Mouse (Mus musculus) forebrain, embryonic 11.5 days (tissue): ENCODE measurements around the gene Ddx49. TPM values are rescaled to one million over a fixed set of nuclear protein-coding genes. Genes with fewer than 3 reads are reported as not detected.

ENCODE experiments used
- ATAC-seq: fragments of 200-750 bp; cut with Nextera tagmentation; replicated peaks from 2 replicates; pipeline ENCODE4 v1.8.0; 2017; ENCODE audit warnings: moderate TSS enrichment; ENCODE audit not compliant: low FRiP score
- DNase-seq: peaks from one replicate; pipeline ENCODE4 v3.0.0-alpha.2; 2017; ENCODE audit warnings: low spot score
- H3K27ac ChIP-seq: fragments of 300-500 bp; sonication (generic); 2 replicates; pipeline ENCODE4 v1.5.1; 2014; ENCODE audit warnings: low read depth, low read length
- H3K27me3 ChIP-seq: fragments of 300-500 bp; sonication (generic); 2 replicates; pipeline ENCODE4 v1.6.1; 2014; ENCODE audit warnings: mild to moderate bottlenecking, low read length, mixed read lengths; ENCODE audit not compliant: control insufficient read depth, insufficient read depth
- H3K36me3 ChIP-seq: fragments of 300-500 bp; sonication (generic); 2 replicates; pipeline ENCODE4 v1.6.1; 2014; ENCODE audit warnings: mild to moderate bottlenecking, low read length, moderate library complexity, mixed read lengths; ENCODE audit not compliant: control insufficient read depth, insufficient read depth
- H3K4me1 ChIP-seq: fragments of 300-500 bp; sonication (generic); replicated peaks from 2 replicates; pipeline ENCODE4 v1.6.1; 2014; ENCODE audit warnings: low read length, mixed read lengths; ENCODE audit not compliant: control insufficient read depth, insufficient read depth
- H3K4me2 ChIP-seq: fragments of 300-500 bp; sonication (generic); 2 replicates; pipeline ENCODE4 v1.6.1; 2014; ENCODE audit warnings: low read depth, mild to moderate bottlenecking, low read length, moderate library complexity, mixed read lengths; ENCODE audit not compliant: severe bottlenecking
- H3K4me3 ChIP-seq: fragments of 300-500 bp; sonication (generic); 2 replicates; pipeline ENCODE4 v1.5.1; 2014; ENCODE audit warnings: low read depth, low read length
- H3K9ac ChIP-seq: fragments of 300-500 bp; sonication (generic); 2 replicates; pipeline ENCODE4 v1.6.1; 2014; ENCODE audit warnings: low read length
- H3K9me3 ChIP-seq: fragments of 300-500 bp; sonication (generic); 2 replicates; pipeline ENCODE4 v1.6.1; 2016; ENCODE audit warnings: low read length, mixed read lengths; ENCODE audit not compliant: control insufficient read depth
- WGBS: fragments of 180-500 bp; shearing (Covaris S2); extraction: QIAGEN DNeasy Blood & Tissue Kit; methylation state at CpG from one replicate; pipeline ENCODE4 v1.1.7; 2014; 5-methylcytosine and 5-hydroxymethylcytosine counted together
- polyA plus RNA-seq: library from polyadenylated mRNA; unstranded; fragments of >200 nt; fragmentation: Nextera tagmentation; extraction: Ambion mirVana; gene quantifications from 2 replicates; pipeline ENCODE4 v1.2.1, GENCODE M21; 2014

The Ddx49 gene
- polyA plus RNA-seq, 1 experiment from 2014 or later: 54.4 TPM

- WGBS: 37% methylated on average over 2 of the region's 2 CpGs
- Histone ChIP-seq H3K27ac (no peak overlapping the region), H3K4me3 (no peak overlapping the region), H3K36me3 (peaks cover 5% of the 10 kb centered on the region; the same call in 1 of the 2 replicates), H3K9ac (no peak overlapping the region), H3K9me3 (no peaks in the 10 kb centered on the region), H3K4me2 (no peak overlapping the region), H3K4me1 (no peaks in the 10 kb centered on the region), H3K27me3 (no peaks in the 10 kb centered on the region)
- DNase-seq (no peak), ATAC-seq (no peak; the same call in 1 of the 2 replicates)
Observed at GRCm38 (mm10) chr8:70309311-70309710, 7.0 kb upstream of the Ddx49 start.

GRCm38 (mm10) chr8:70302901-70303300 lies 612 bp upstream of the Ddx49 start:
- no peaks in the 10 kb centered on the region for H3K27me3 ChIP-seq
- peak overlapping the region; percentile 90 for H3K4me2 ChIP-seq
- H3K9me3 ChIP-seq: no peaks in the 10 kb centered on the region
- peak overlapping the region; percentile 80 for H3K9ac ChIP-seq
- DNase-seq (no peak), ATAC-seq (peak; percentile 31; the same call in 1 of the 2 replicates)
- no peak overlapping the region for H3K27ac ChIP-seq
- H3K36me3 ChIP-seq: no peaks in the 10 kb centered on the region; the same call in 1 of the 2 replicates
- H3K4me3 ChIP-seq: peak overlapping the region; percentile 90
- WGBS: 8% methylated on average over 16 of the region's 16 CpGs
- peaks cover 8% of the 10 kb centered on the region; the same call in 1 of the 2 replicates for H3K4me1 ChIP-seq

GRCm38 (mm10) chr8:70300881-70301280 lies 1.4 kb downstream of the Ddx49 start:
- Histone ChIP-seq H3K4me2 (no peak overlapping the region), H3K4me1 (peaks cover 8% of the 10 kb centered on the region; the same call in 1 of the 2 replicates), H3K27ac (no peak overlapping the region), H3K27me3 (no peaks in the 10 kb centered on the region), H3K4me3 (no peak overlapping the region), H3K36me3 (peaks cover 8% of the 10 kb centered on the region), H3K9ac (no peak overlapping the region), H3K9me3 (no peaks in the 10 kb centered on the region)
- ATAC-seq: no peak
- DNase-seq: no peak
- WGBS: 84% methylated on average over 3 of the region's 3 CpGs

DNA sequence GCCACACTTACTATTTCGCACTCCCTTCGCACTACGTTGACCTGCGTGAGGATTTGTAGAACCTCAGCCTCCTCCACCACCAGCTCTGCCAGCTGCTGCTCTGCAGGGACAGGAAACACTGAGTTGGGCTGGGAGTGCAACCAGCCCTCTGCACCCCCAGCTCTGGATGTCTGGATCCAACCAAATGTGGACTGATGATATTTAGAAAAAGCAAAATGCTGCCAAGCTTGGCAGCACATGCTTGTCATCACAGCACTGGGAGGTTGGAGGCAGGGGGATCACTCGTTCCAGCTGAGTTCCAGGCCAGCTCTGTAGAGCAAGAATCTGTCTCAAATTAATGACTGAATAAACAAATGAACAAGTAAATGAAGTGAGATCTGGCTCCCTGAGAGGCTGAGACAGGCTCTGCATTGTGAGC lies 8.3 kb downstream of the Ddx49 start:
- Histone ChIP-seq H3K36me3 (peaks cover 23% of the 10 kb centered on the region), H3K4me3 (no peak overlapping the region), H3K27me3 (no peaks in the 10 kb centered on the region), H3K4me1 (no peaks in the 10 kb centered on the region), H3K27ac (no peak overlapping the region), H3K9me3 (no peaks in the 10 kb centered on the region), H3K9ac (no peak overlapping the region), H3K4me2 (no peak overlapping the region)
- WGBS: 87% methylated on average over 5 of the region's 5 CpGs
- no peak for DNase-seq
- ATAC-seq: no peak

- H3K4me1 ChIP-seq: 0 out of 2 replicates have a peak, but pooled peaks cover 3% of the 10 kb centered on the region
- no peak overlapping the region for H3K9ac ChIP-seq
- no peak overlapping the region for H3K4me2 ChIP-seq
- no peak for DNase-seq
- H3K27me3 ChIP-seq: no peaks in the 10 kb centered on the region
- peaks cover 2% of the 10 kb centered on the region; the same call in 1 of the 2 replicates for H3K9me3 ChIP-seq
- H3K36me3 ChIP-seq: peaks cover 33% of the 10 kb centered on the region
- no peak overlapping the region for H3K4me3 ChIP-seq
- no peak for ATAC-seq
- 91% methylated on average over 8 of the region's 8 CpGs for WGBS
- no peak overlapping the region for H3K27ac ChIP-seq
Observed at GRCm38 (mm10) chr8:70286737-70287136, 15.6 kb downstream of the Ddx49 start.

GRCm38 (mm10) chr8:70285304-70285703 lies 17.0 kb downstream of the Ddx49 start:
- H3K9ac ChIP-seq: no peak overlapping the region
- no peaks in the 10 kb centered on the region for H3K27me3 ChIP-seq
- ATAC-seq (no peak), DNase-seq (no peak)
- H3K27ac ChIP-seq: no peak overlapping the region
- H3K4me3 ChIP-seq: no peak overlapping the region
- H3K36me3 ChIP-seq: peaks cover 31% of the 10 kb centered on the region
- H3K4me1 ChIP-seq: 0 out of 2 replicates have a peak, but pooled peaks cover 3% of the 10 kb centered on the region
- 96% methylated on average over 15 of the region's 15 CpGs for WGBS
- no peak overlapping the region for H3K4me2 ChIP-seq
- peaks cover 2% of the 10 kb centered on the region; the same call in 1 of the 2 replicates for H3K9me3 ChIP-seq

- WGBS: 81% methylated on average over 5 of the region's 5 CpGs
- peaks cover 26% of the 10 kb centered on the region for H3K36me3 ChIP-seq
- no peak for DNase-seq
- no peak overlapping the region for H3K9ac ChIP-seq
- no peak for ATAC-seq
- peaks cover 2% of the 10 kb centered on the region; the same call in 1 of the 2 replicates for H3K9me3 ChIP-seq
- H3K4me1 ChIP-seq: 0 out of 2 replicates have a peak, but pooled peaks cover 3% of the 10 kb centered on the region
- H3K4me2 ChIP-seq: 0 out of 2 replicates have a peak overlapping the region, but pooled peaks have one; percentile 8
- 0 out of 2 replicates have a peak overlapping the region, but pooled peaks have one; percentile 94 for H3K4me3 ChIP-seq
- H3K27ac ChIP-seq: no peak overlapping the region
- H3K27me3 ChIP-seq: no peaks in the 10 kb centered on the region
Observed at GRCm38 (mm10) chr8:70284421-70284820, 17.9 kb downstream of the Ddx49 start.

- WGBS: 1% methylated on average over 47 of the region's 55 CpGs
Observed at GRCm38 (mm10) chr8:70283136-70284077, 18.9 kb downstream of the Ddx49 start.

More at GRCm38 (mm10) chr8:70283136-70284077, 18.9 kb downstream of the Ddx49 start:
- peak; percentile 66 for DNase-seq
- H3K4me2 ChIP-seq: peak overlapping the region; percentile 78
- peaks cover 2% of the 10 kb centered on the region; the same call in 1 of the 2 replicates for H3K9me3 ChIP-seq
- peaks cover 25% of the 10 kb centered on the region for H3K36me3 ChIP-seq
- H3K27ac ChIP-seq: peak overlapping the region; percentile 76
- H3K27me3 ChIP-seq: no peaks in the 10 kb centered on the region
- H3K4me1 ChIP-seq: 0 out of 2 replicates have a peak, but pooled peaks cover 3% of the 10 kb centered on the region
- ATAC-seq: peak; percentile 72
- peak overlapping the region; percentile 94 for H3K4me3 ChIP-seq
- peak overlapping the region; percentile 98 for H3K9ac ChIP-seq
